Mouse (Mus musculus): ENCODE measurements at regions not wholly inside any gene's neighbourhood (a gene's known extent, or its start where the extent isn't known, plus 50 kb on each side); places are given as distances from the start of the nearest gene placed in this dataset.

DNA sequence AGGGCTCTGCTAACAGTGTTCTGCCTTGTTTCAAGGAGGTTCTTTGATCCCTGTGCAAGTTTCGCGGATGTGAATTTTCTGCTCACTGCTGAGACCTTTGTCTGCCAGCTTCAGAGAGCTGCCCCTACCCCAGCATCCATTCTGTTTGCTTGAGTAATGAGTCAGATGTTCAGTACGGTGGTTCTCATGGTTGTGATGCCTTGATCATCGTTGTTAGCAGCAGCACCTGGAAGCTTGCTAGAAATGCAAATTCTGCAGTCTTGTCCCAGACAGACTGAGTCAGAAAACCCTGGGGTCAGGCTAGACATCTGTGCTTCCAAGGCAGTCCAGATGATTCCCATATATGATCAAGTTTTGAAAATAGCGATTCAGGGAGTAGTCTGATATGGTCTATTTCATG is 75.2 kb upstream of the Prdm1 start:
- TF ChIP-seq EP300 (IDR thresholded peaks at IDR 0.05; ENCODE audit: low read depth) (no peak), CTCF (IDR thresholded peaks at IDR 0.05; ENCODE audit: low read depth) (no peak)

All from liver, postnatal 0 days (tissue).